Mouse (Mus musculus) embryonic fibroblast, embryonic 13.5 days (primary cell): ENCODE results near the gene Itgb5.

Experiments used
- CTCF ChIP-seq: IDR thresholded peaks from 2 replicates; pipeline ENCODE4 v1.5.1; 2011; ENCODE audit warnings: mild to moderate bottlenecking, control low read depth, low read length, moderate library complexity, borderline replicate concordance; ENCODE audit not compliant: insufficient read depth
- POLR2A ChIP-seq: IDR thresholded peaks from 2 replicates; pipeline ENCODE4 v1.6.1; 2011; ENCODE audit warnings: low read depth, mild to moderate bottlenecking, control low read depth, low read length, moderate library complexity

- no peak for TF ChIP-seq CTCF
- peak; percentile 45; the same call in 1 of the 2 replicates for TF ChIP-seq POLR2A
These were observed 3.4 kb downstream of the Itgb5 start for GRCm38 (mm10) chr16:33832728-33833428.
